Comparison of ENCODE assay signal across 8 mouse cellular contexts in genomic region chr8:120004154-120004702, GRCm38 (mm10). TPM values are rescaled to one million over a fixed set of nuclear protein-coding genes. Genes with fewer than 3 reads are reported as not detected.
DNase-seq lines count a peak whose midpoint lies in the region; ATAC-seq lines count a peak whose summit lies in the region.

No protein-coding gene starts in this region.

- 17% methylated on average over 14 of the region's 14 CpGs for WGBS in intestine, embryonic 16.5 days

- DNase-seq in ovary, postnatal 36 days (ENCODE audit: low spot score): peak; percentile 58
- DNase-seq in ovary, postnatal 10 days (ENCODE audit: low spot score): no peak
- peak; percentile 97 for DNase-seq in heart, adult 11 months
- DNase-seq in lung, postnatal 25 days (ENCODE audit: low spot score): peak; percentile 72
- no peak for DNase-seq in frontal cortex, postnatal 36 days (ENCODE audit: low spot score in 2 of 2)
- DNase-seq in left cerebral cortex, adult 18-20 months (ENCODE audit: low spot score in 2 of 2): no peak

- H3K4me1 ChIP-seq in intestine, embryonic 16.5 days (ENCODE audit: control insufficient read depth, insufficient read depth, low read length): peaks cover 22% of the 10 kb centered on the region

- no peaks in the 10 kb centered on the region for H3K36me3 ChIP-seq in intestine, embryonic 16.5 days (ENCODE audit: control insufficient read depth, insufficient read depth, low read length)

- peak overlapping the region; percentile 68 for H3K27ac ChIP-seq in intestine, embryonic 16.5 days (ENCODE audit: low read length)

- no peaks in the 10 kb centered on the region for H3K27me3 ChIP-seq in intestine, embryonic 16.5 days (replicated peaks; ENCODE audit: control insufficient read depth, insufficient read depth, low read length)

- H3K9ac ChIP-seq in intestine, embryonic 16.5 days (ENCODE audit: low read depth, low read length): no peak overlapping the region

- peak; percentile 79 for ATAC-seq in intestine, embryonic 16.5 days
- ATAC-seq in frontal cortex, adult (ENCODE audit: low TSS enrichment): no peak

- H3K9me3 ChIP-seq in intestine, embryonic 16.5 days (ENCODE audit: control insufficient read depth, low read length): no peaks in the 10 kb centered on the region

- no peak overlapping the region for H3K4me3 ChIP-seq in intestine, embryonic 16.5 days (ENCODE audit: low read length)

- no peak overlapping the region for H3K4me2 ChIP-seq in intestine, embryonic 16.5 days (ENCODE audit: low read depth, low read length)

RNA-seq across cellular contexts. Expression of gene Crispld2, which starts 12.0 kb away (rescaled TPM):
- polyA plus RNA-seq in intestine, embryonic 16.5 days (2015; fragmentation: Nextera tagmentation; extraction: Ambion mirVana): 20.8 and 23.1 TPM in 2 replicates
- total RNA-seq in left cerebral cortex, adult 18-20 months (2021): 1 to 10 TPM; 2.1 to 2.7 TPM

Comparison
In these comparisons a context has a peak if more than half of its experiments do, and no peak if none do; other contexts are left out.
1. DNase-seq: peak in ovary, postnatal 36 days (single experiment), heart, adult 11 months (single experiment) and lung, postnatal 25 days (single experiment); none in ovary, postnatal 10 days (single experiment), frontal cortex, postnatal 36 days (0 of 2) and left cerebral cortex, adult 18-20 months (0 of 2).